Mouse (Mus musculus): ENCODE measurements at regions not wholly inside any gene's neighbourhood (a gene's known extent, or its start where the extent isn't known, plus 50 kb on each side); places are given as distances from the start of the nearest gene placed in this dataset.
A peak's percentile ranks its signal among the peaks of the same experiment; 100 is the strongest.

GRCm38 (mm10) chr5:47773354-47773743, 209.6 kb upstream of the Slit2 start:
- Histone ChIP-seq H3K9me3 (ENCODE audit: control insufficient read depth, low read length) (no peaks in the 10 kb centered on the region), H3K9ac (ENCODE audit: low read length) (no peak overlapping the region), H3K27me3 (ENCODE audit: control insufficient read depth, insufficient read depth, low read depth, low read length) (no peaks in the 10 kb centered on the region), H3K4me3 (ENCODE audit: low read length) (no peak overlapping the region), H3K4me1 (replicated peaks; ENCODE audit: control insufficient read depth, insufficient read depth, low read length) (no peaks in the 10 kb centered on the region), H3K36me3 (ENCODE audit: control insufficient read depth, insufficient read depth, low read length) (no peaks in the 10 kb centered on the region), H3K4me2 (ENCODE audit: low read depth, low read length) (no peak overlapping the region), H3K27ac (ENCODE audit: low read length) (no peak overlapping the region)
- 28% methylated on average over 3 of the region's 3 CpGs for WGBS
- ATAC-seq (ENCODE audit: low read depth), result no peak

GRCm38 (mm10) chr5:47780861-47781260, 202.1 kb upstream of the Slit2 start:
- Histone ChIP-seq H3K4me2 (ENCODE audit: low read depth, low read length) (no peak overlapping the region), H3K36me3 (ENCODE audit: control insufficient read depth, insufficient read depth, low read length) (no peaks in the 10 kb centered on the region), H3K27ac (ENCODE audit: low read length) (no peak overlapping the region), H3K4me1 (replicated peaks; ENCODE audit: control insufficient read depth, insufficient read depth, low read length) (no peaks in the 10 kb centered on the region), H3K27me3 (ENCODE audit: control insufficient read depth, insufficient read depth, low read depth, low read length) (no peaks in the 10 kb centered on the region), H3K4me3 (ENCODE audit: low read length) (no peak overlapping the region), H3K9me3 (ENCODE audit: control insufficient read depth, low read length) (no peaks in the 10 kb centered on the region), H3K9ac (ENCODE audit: low read length) (no peak overlapping the region)
- 73% methylated on average over 2 of the region's 2 CpGs for WGBS
- no peak for ATAC-seq (ENCODE audit: low read depth)

- ATAC-seq (ENCODE audit: low read depth), result no peak
- Histone ChIP-seq H3K27me3 (ENCODE audit: control insufficient read depth, insufficient read depth, low read depth, low read length) (no peaks in the 10 kb centered on the region), H3K9me3 (ENCODE audit: control insufficient read depth, low read length) (no peaks in the 10 kb centered on the region), H3K4me3 (ENCODE audit: low read length) (no peak overlapping the region), H3K36me3 (ENCODE audit: control insufficient read depth, insufficient read depth, low read length) (no peaks in the 10 kb centered on the region), H3K4me2 (ENCODE audit: low read depth, low read length) (no peak overlapping the region), H3K4me1 (replicated peaks; ENCODE audit: control insufficient read depth, insufficient read depth, low read length) (no peaks in the 10 kb centered on the region), H3K27ac (ENCODE audit: low read length) (no peak overlapping the region), H3K9ac (ENCODE audit: low read length) (no peak overlapping the region)
- 66% methylated on average over 5 of the region's 5 CpGs for WGBS
Observed at GRCm38 (mm10) chr5:47781608-47782007, 201.3 kb upstream of the Slit2 start.

GRCm38 (mm10) chr5:47794639-47795272, 188.2 kb upstream of the Slit2 start:
- no peaks in the 10 kb centered on the region for H3K9me3 ChIP-seq (ENCODE audit: control insufficient read depth, low read length)
- H3K27ac ChIP-seq (ENCODE audit: low read length), result peak overlapping the region; percentile 37; the same call in 1 of the 2 replicates
- peaks cover 3% of the 10 kb centered on the region; the same call in 1 of the 2 replicates for H3K4me1 ChIP-seq (replicated peaks; ENCODE audit: control insufficient read depth, insufficient read depth, low read length)
- WGBS, result 28% methylated on average over 6 of the region's 6 CpGs
- H3K4me2 ChIP-seq (ENCODE audit: low read depth, low read length), result no peak overlapping the region
- no peak overlapping the region for H3K9ac ChIP-seq (ENCODE audit: low read length)
- no peaks in the 10 kb centered on the region for H3K27me3 ChIP-seq (ENCODE audit: control insufficient read depth, insufficient read depth, low read depth, low read length)
- peak; percentile 71 for ATAC-seq (ENCODE audit: low read depth)
- H3K4me3 ChIP-seq (ENCODE audit: low read length), result no peak overlapping the region
- no peaks in the 10 kb centered on the region for H3K36me3 ChIP-seq (ENCODE audit: control insufficient read depth, insufficient read depth, low read length)

GRCm38 (mm10) chr5:47795273-47795672, 187.7 kb upstream of the Slit2 start:
- Histone ChIP-seq H3K4me3 (ENCODE audit: low read length) (no peak overlapping the region), H3K27ac (ENCODE audit: low read length) (no peak overlapping the region), H3K27me3 (ENCODE audit: control insufficient read depth, insufficient read depth, low read depth, low read length) (no peaks in the 10 kb centered on the region), H3K4me1 (replicated peaks; ENCODE audit: control insufficient read depth, insufficient read depth, low read length) (peaks cover 3% of the 10 kb centered on the region; the same call in 1 of the 2 replicates), H3K9me3 (ENCODE audit: control insufficient read depth, low read length) (no peaks in the 10 kb centered on the region), H3K4me2 (ENCODE audit: low read depth, low read length) (no peak overlapping the region), H3K9ac (ENCODE audit: low read length) (no peak overlapping the region), H3K36me3 (ENCODE audit: control insufficient read depth, insufficient read depth, low read length) (no peaks in the 10 kb centered on the region)
- WGBS, result 14% methylated on average over 3 of the region's 3 CpGs
- peak; percentile 52 for ATAC-seq (ENCODE audit: low read depth)

DNA sequence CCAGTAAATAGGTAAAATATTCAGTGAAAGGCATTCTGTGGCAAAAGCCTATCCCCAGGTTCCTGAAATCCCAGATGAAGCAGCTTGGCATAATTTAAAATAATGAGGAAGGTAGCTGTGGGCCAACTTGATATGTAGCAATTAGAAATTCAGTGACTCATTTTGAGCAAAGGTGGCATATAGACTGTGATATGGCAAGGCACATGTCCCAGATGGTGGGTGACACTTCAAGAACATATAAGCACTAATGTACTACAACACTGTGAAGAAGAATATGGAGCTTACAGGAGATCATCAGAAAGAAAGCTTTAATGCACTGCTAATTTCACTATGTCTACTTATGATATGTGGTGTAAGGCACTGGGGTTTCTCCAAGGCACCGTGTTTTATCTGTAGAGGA, 162.0 kb upstream of the Slit2 start:
- no peaks in the 10 kb centered on the region for H3K36me3 ChIP-seq (ENCODE audit: control insufficient read depth, insufficient read depth, low read length)
- H3K4me3 ChIP-seq (ENCODE audit: low read length), result no peak overlapping the region
- no peaks in the 10 kb centered on the region for H3K27me3 ChIP-seq (ENCODE audit: control insufficient read depth, insufficient read depth, low read depth, low read length)
- no peak for ATAC-seq (ENCODE audit: low read depth)
- H3K4me1 ChIP-seq (replicated peaks; ENCODE audit: control insufficient read depth, insufficient read depth, low read length), result no peaks in the 10 kb centered on the region
- 81% methylated on average over 1 of the region's 1 CpGs for WGBS
- no peak overlapping the region for H3K4me2 ChIP-seq (ENCODE audit: low read depth, low read length)
- H3K9me3 ChIP-seq (ENCODE audit: control insufficient read depth, low read length), result no peaks in the 10 kb centered on the region
- H3K27ac ChIP-seq (ENCODE audit: low read length), result no peak overlapping the region
- no peak overlapping the region for H3K9ac ChIP-seq (ENCODE audit: low read length)

- no peaks in the 10 kb centered on the region for H3K27me3 ChIP-seq (ENCODE audit: control insufficient read depth, insufficient read depth, low read depth, low read length)
- H3K27ac ChIP-seq (ENCODE audit: low read length), result no peak overlapping the region
- 60% methylated on average over 3 of the region's 3 CpGs for WGBS
- no peak overlapping the region for H3K9ac ChIP-seq (ENCODE audit: low read length)
- no peak for ATAC-seq (ENCODE audit: low read depth)
- H3K4me3 ChIP-seq (ENCODE audit: low read length), result no peak overlapping the region
- no peak overlapping the region for H3K4me2 ChIP-seq (ENCODE audit: low read depth, low read length)
- H3K9me3 ChIP-seq (ENCODE audit: control insufficient read depth, low read length), result no peaks in the 10 kb centered on the region
- H3K36me3 ChIP-seq (ENCODE audit: control insufficient read depth, insufficient read depth, low read length), result no peaks in the 10 kb centered on the region
- no peaks in the 10 kb centered on the region for H3K4me1 ChIP-seq (replicated peaks; ENCODE audit: control insufficient read depth, insufficient read depth, low read length)
Observed at GRCm38 (mm10) chr5:47837998-47838397, 144.9 kb upstream of the Slit2 start.

DNA sequence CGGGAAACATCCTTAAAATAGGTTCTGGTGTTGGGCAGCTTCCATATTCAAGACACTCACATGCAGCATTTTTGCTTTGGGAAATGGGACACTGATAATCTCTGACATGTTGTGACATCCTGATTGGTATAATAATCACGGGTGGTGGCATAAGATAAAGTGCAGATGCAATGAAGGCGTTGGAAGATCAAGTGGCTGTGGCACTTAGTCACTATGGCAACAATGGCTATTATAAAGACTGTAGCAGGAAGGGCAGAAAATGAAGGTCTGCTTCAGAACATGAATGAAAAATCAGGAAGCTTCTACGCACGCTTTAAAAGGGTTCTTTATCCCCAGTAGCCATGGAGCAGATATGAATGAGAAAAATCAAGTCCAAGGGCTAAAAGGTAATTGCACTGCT, 113.2 kb upstream of the Slit2 start:
- no peak overlapping the region for H3K4me2 ChIP-seq (ENCODE audit: low read depth, low read length)
- ATAC-seq (ENCODE audit: low read depth), result no peak

More for the DNA sequence above, 113.2 kb upstream of the Slit2 start:
- Histone ChIP-seq H3K9ac (ENCODE audit: low read length) (no peak overlapping the region), H3K27me3 (ENCODE audit: control insufficient read depth, insufficient read depth, low read depth, low read length) (no peaks in the 10 kb centered on the region), H3K9me3 (ENCODE audit: control insufficient read depth, low read length) (no peaks in the 10 kb centered on the region), H3K27ac (ENCODE audit: low read length) (no peak overlapping the region), H3K36me3 (ENCODE audit: control insufficient read depth, insufficient read depth, low read length) (no peaks in the 10 kb centered on the region), H3K4me3 (ENCODE audit: low read length) (no peak overlapping the region), H3K4me1 (replicated peaks; ENCODE audit: control insufficient read depth, insufficient read depth, low read length) (no peaks in the 10 kb centered on the region)
- WGBS, result 35% methylated on average over 5 of the region's 5 CpGs
